Mouse (Mus musculus): ENCODE measurements around the gene Mapre3. TPM values are rescaled to one million over a fixed set of nuclear protein-coding genes. Genes with fewer than 3 reads are reported as not detected.

Gene Mapre3
- polyA plus RNA-seq (2014; fragmentation: Illumina TruSeq; extraction: RNeasy Lipid Tissue Mini Kit (QIAGEN cat#74804); ENCODE audit: low read depth, low replicate concordance) = 12.5 TPM

DNA sequence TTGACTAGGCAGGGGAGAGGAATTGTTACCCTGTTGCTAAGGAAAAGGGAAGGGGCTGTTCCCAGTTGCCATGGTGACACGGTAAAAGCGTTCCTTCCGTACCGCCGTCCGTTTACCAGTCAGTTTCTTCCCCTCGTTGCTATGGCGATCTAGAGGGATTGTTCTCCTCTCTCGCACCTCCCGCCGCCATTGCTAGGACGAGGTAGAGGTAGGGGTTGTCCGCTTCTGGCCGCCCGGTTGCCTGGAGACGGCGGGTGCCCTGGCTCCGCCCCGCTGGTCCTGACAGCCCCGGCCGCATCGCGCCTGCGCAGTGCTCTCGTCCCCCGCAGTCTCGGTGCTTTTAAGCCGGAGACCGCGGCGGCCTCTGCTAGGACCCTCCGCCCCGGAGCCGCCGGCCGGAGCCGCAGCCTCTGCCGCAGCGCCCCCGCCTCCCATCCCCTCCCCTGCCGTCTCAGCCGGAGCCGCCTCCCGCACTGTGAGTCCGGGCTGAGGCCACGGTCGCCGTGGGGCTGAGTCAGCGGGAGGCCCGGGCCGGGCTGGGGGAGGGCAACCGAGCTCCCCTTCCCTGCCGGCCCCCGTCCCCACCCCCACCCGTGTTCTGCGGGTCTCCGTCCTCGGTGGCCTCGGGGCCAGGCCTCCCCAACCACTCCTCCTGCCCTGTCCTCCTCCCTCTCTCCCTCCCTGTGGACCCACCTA lies at the start of gene Mapre3:
TSS of gene Mapre3 (plus strand) at position 218 of the 696 bp plus-strand sequence.

DNA sequence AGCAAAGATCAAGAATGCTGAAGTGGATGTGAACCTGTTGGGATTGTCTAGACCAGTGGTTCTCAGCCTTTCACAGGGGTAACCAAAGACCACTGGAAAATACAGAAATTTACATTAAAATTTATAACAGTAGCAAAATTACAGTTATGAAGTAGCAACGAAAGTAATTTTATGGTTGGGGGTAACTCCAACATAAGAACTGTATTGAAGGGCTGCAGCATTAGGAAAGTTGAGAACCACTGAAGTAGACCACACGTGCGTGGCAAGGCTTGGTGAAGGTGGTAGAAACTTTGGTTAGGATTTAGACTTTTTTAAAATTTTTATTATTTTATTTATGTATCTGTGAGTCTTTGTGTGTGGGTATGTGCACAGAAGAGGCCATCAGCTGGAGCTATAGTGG lies 53.3 kb downstream of the Mapre3 start, which contains the start of gene Tmem214:
TSS of gene Tmem214 (plus strand) at position 301 of the 400 bp plus-strand sequence.

GRCm38 (mm10) chr5:30888337-30889087 lies 74.1 kb downstream of the Mapre3 start, which contains the start of gene Agbl5:
Agbl5 (plus strand) TSS chr5:30888694.

GRCm38 (mm10) chr5:30907413-30908059 lies 93.1 kb downstream of the Mapre3 start, which contains the start of gene Ost4:
Ost4 (minus strand) TSS chr5:30907788.

GRCm38 (mm10) chr5:30913060-30913841 lies 98.8 kb downstream of the Mapre3 start, which contains the start of gene Emilin1:
Emilin1 (plus strand) TSS chr5:30913402.

Other genes starting within 250 kb of the Mapre3 start
- 0.32 TPM for gene Kcnk3, start 226.5 kb upstream of the Mapre3 start, polyA plus RNA-seq (2014; fragmentation: Illumina TruSeq; extraction: RNeasy Lipid Tissue Mini Kit (QIAGEN cat#74804); ENCODE audit: low read depth, low replicate concordance)
- 6.8 TPM for gene Slc35f6, start 166.7 kb upstream of the Mapre3 start, polyA plus RNA-seq (2014; fragmentation: Illumina TruSeq; extraction: RNeasy Lipid Tissue Mini Kit (QIAGEN cat#74804); ENCODE audit: low read depth, low replicate concordance)
- gene Cenpa, start 147.9 kb upstream of the Mapre3 start, polyA plus RNA-seq (2014; fragmentation: Illumina TruSeq; extraction: RNeasy Lipid Tissue Mini Kit (QIAGEN cat#74804); ENCODE audit: low read depth, low replicate concordance) = 2.0 TPM
- 0.16 TPM for gene Dpysl5, start 103.1 kb upstream of the Mapre3 start, polyA plus RNA-seq (2014; fragmentation: Illumina TruSeq; extraction: RNeasy Lipid Tissue Mini Kit (QIAGEN cat#74804); ENCODE audit: low read depth, low replicate concordance)
- gene Tmem214, start 53.4 kb downstream of the Mapre3 start, polyA plus RNA-seq (2014; fragmentation: Illumina TruSeq; extraction: RNeasy Lipid Tissue Mini Kit (QIAGEN cat#74804); ENCODE audit: low read depth, low replicate concordance) = 11.5 TPM
- 3.8 TPM for gene Agbl5, start 74.1 kb downstream of the Mapre3 start, polyA plus RNA-seq (2014; fragmentation: Illumina TruSeq; extraction: RNeasy Lipid Tissue Mini Kit (QIAGEN cat#74804); ENCODE audit: low read depth, low replicate concordance)
- gene Ost4, start 93.1 kb downstream of the Mapre3 start, polyA plus RNA-seq (2014; fragmentation: Illumina TruSeq; extraction: RNeasy Lipid Tissue Mini Kit (QIAGEN cat#74804); ENCODE audit: low read depth, low replicate concordance) = 224 TPM
- gene Emilin1, start 98.8 kb downstream of the Mapre3 start, polyA plus RNA-seq (2014; fragmentation: Illumina TruSeq; extraction: RNeasy Lipid Tissue Mini Kit (QIAGEN cat#74804); ENCODE audit: low read depth, low replicate concordance) = not detected
- 3.4 TPM for gene Khk, start 106.8 kb downstream of the Mapre3 start, polyA plus RNA-seq (2014; fragmentation: Illumina TruSeq; extraction: RNeasy Lipid Tissue Mini Kit (QIAGEN cat#74804); ENCODE audit: low read depth, low replicate concordance)
- gene Cgref1, start 130.9 kb downstream of the Mapre3 start, polyA plus RNA-seq (2014; fragmentation: Illumina TruSeq; extraction: RNeasy Lipid Tissue Mini Kit (QIAGEN cat#74804); ENCODE audit: low read depth, low replicate concordance) = 20.9 TPM
- gene Preb, start 145.7 kb downstream of the Mapre3 start, polyA plus RNA-seq (2014; fragmentation: Illumina TruSeq; extraction: RNeasy Lipid Tissue Mini Kit (QIAGEN cat#74804); ENCODE audit: low read depth, low replicate concordance) = 26.2 TPM
- gene Tcf23, start 154.0 kb downstream of the Mapre3 start, polyA plus RNA-seq (2014; fragmentation: Illumina TruSeq; extraction: RNeasy Lipid Tissue Mini Kit (QIAGEN cat#74804); ENCODE audit: low read depth, low replicate concordance) = 0.12 TPM
- 190 TPM for gene Atraid, start 233.7 kb downstream of the Mapre3 start, polyA plus RNA-seq (2014; fragmentation: Illumina TruSeq; extraction: RNeasy Lipid Tissue Mini Kit (QIAGEN cat#74804); ENCODE audit: low read depth, low replicate concordance)
- 14.3 TPM for gene Slc5a6, start 234.3 kb downstream of the Mapre3 start, polyA plus RNA-seq (2014; fragmentation: Illumina TruSeq; extraction: RNeasy Lipid Tissue Mini Kit (QIAGEN cat#74804); ENCODE audit: low read depth, low replicate concordance)
- gene Cad, start 240.1 kb downstream of the Mapre3 start, polyA plus RNA-seq (2014; fragmentation: Illumina TruSeq; extraction: RNeasy Lipid Tissue Mini Kit (QIAGEN cat#74804); ENCODE audit: low read depth, low replicate concordance) = 0.32 TPM

All from kidney, adult 10 weeks (tissue).